Mouse (Mus musculus) skeletal muscle tissue, adult 2 months (tissue): ENCODE measurements around the gene Ndst4.

ENCODE experiments used
- DNase-seq: peaks from one replicate; pipeline ENCODE4 v3.0.0-alpha.2; 2012; ENCODE audit warnings: low read depth, low spot score

The Ndst4 gene

DNA sequence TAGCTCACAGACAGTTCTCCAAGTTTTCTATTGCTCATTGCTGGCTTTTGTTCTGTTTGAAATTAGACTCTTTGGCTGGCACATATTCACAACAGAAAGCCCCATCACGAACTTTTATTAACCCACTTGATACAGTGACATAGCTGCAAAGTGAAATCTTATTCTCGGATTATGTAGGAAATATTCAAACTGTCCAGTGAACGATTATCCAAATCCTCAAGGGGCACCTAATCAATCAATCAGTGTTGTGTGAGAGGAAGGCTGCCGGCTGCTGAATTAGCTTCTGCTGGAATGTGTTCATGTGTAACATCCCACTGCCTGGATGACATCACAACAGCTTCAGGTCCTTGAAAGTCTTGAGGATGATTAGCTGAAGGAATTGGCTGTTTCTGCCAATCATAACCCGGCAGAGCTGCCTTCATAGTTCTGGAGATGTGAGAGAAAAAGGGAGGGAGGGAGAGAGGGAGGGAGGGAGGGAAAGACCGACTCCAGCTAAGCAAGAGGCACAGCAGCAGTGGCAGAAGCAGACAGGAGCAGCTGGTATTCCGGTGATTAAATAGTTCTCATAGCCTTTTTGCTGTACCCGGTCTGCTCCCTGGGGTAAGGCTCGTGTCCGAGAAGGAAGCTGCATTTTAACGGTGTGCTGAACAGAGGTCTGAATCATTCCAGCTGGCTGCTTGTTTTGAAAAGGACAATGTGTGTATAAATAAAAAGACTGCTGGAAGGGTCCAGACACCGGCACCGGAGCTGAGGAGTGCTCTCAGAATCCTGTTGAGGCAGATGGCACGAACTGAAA, at the start of gene Ndst4:
Gene Ndst4 (plus strand): TSS at position 476 of the 796 bp plus-strand sequence.
- no peak for DNase-seq

DNA sequence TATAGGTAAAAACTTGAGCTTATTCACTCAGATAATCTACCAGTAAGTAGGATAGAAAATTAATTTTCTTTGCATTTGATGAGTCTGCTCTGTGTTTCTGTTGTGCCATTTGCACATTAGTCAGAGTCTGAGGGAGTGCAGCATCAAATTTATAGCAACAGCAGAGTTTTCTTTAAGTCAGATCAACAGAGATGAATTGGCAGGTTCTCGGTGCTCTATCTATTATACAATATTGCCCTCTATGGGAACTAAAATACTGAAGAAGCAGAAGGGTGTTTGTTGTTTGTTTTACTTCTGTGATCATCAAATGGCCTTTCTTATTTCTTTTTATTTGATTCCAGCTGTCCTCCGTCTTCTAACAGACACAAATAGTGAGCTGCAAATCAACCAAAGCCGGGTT, 6.4 kb upstream of the Ndst4 start:
- DNase-seq: no peak

- DNase-seq: no peak
These were observed 2.6 kb downstream of the Ndst4 start for GRCm38 (mm10) chr3:125406456-125406855.

- no peak for DNase-seq
These were observed 3.1 kb downstream of the Ndst4 start for GRCm38 (mm10) chr3:125406991-125407390.

GRCm38 (mm10) chr3:125466894-125467652, 63.2 kb downstream of the Ndst4 start:
- no peak for DNase-seq

DNA sequence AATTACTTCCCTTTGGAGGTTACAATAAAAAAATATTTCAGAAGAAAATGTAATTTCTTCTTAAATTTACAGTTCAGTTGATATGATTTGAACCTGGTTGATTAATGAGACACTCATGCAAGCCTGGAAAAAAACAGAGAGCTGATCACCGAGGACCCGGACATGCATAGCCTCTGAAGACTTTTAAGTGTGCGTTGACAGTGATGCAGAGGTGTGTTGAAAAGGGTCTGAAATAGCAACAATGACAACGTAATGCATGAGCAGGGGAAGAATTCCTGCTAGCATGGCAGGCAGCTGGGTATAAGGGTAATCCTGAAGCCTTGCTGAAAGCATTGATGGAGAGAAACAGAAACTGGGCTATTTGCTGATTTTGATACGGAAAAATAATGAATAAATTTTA, 106.2 kb downstream of the Ndst4 start:
- DNase-seq: no peak

GRCm38 (mm10) chr3:125533371-125533770, 129.5 kb downstream of the Ndst4 start:
- DNase-seq: no peak

GRCm38 (mm10) chr3:125570602-125571001, 166.7 kb downstream of the Ndst4 start:
- no peak for DNase-seq

- DNase-seq: no peak
These were observed 228.4 kb downstream of the Ndst4 start for GRCm38 (mm10) chr3:125632233-125632632.

- DNase-seq: no peak
These were observed 251.2 kb downstream of the Ndst4 start for GRCm38 (mm10) chr3:125655009-125655635.

DNA sequence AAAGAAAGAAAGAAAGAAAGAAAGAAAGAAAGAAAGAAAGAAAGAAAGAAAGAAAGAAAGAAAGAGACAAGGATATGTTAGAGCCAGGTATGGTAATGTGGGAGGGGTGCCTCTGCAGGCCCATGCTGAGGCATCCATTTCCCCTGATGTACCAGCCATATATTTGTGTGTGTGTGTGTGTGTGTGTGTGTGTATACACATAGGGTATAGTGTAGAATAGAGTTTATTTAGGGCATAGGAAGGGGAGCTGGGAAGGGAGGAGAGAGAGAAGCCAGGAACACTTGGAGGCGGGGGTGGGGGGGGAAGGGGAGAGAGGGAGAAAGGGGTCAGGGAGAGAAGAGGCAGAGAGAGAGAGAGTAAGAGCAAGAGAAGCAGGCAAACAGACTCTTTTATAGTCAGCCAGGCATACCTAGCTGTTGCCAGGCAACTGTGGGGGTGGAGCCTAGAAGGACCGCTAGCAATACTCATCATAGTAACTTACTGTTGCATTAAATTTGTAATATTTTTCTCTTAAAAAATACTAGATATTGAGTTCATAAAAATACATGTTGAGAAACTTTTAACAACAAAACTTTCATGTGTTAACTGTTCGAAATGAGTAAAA, 256.3 kb downstream of the Ndst4 start:
- no peak for DNase-seq

DNA sequence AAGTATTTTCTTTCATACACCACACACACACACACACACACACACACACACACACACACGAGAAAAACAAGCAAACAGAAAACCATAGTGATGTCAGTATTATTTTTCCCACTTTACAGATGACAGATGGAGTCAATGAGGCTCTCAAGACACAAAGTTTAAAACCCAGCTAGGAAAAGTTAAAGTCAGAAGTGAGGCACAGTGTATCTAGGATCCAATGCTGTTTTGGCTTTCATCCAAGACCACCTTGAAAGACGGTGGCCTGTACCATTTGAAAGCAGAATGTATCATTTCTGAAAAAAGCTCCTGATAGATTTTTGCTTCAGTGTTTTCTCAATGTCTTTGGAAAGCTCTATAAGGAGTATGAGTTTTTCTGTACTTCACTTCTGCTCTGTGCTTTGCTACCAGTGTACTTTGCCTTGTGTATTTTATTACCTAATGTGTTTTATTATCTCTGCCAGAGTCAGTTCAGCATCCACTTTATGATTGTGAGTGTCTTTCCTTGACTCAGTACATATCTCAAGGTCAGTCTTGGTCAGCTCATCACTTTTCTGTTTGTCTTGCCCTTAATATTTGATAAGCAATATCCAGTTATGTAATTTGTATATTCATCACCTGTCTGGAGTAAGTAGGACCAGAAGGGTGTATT, 257.1 kb downstream of the Ndst4 start:
- no peak for DNase-seq

DNA sequence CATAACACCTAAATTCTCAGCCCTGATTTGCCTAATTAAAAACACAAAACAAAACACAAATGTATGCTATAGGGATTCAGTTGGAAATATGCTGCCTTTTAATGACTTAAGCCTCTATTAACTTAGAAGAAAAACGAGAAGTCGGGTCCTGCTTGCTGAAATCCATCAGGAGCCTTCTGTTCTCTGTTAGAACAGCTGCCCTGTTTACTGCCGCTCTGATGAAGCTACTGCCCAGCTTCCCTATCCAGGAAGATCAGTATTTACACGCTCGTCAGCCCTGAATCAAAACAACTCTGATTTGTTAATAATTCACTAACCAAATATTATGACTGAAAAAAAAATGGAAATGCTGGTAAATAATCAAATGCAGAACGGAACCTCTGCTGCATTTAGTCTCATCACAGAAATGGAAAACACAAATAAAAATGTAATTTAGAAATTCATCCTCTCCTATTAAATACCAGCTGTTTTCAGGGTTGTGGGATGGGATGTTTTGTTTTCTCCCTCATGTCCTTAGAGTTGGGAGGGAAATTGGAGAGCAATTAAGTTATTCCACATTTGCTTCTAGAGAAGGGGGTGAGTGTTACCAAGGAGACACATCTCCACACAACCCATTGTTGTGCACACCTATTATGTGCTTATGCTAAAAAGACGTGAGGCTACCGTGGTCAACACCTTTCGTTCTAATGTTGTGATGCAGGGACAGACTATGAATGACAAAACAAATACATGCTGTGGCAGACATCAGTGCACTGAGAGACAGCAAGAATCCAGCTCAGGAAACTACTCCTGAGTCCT, 270.3 kb downstream of the Ndst4 start:
- no peak for DNase-seq

DNA sequence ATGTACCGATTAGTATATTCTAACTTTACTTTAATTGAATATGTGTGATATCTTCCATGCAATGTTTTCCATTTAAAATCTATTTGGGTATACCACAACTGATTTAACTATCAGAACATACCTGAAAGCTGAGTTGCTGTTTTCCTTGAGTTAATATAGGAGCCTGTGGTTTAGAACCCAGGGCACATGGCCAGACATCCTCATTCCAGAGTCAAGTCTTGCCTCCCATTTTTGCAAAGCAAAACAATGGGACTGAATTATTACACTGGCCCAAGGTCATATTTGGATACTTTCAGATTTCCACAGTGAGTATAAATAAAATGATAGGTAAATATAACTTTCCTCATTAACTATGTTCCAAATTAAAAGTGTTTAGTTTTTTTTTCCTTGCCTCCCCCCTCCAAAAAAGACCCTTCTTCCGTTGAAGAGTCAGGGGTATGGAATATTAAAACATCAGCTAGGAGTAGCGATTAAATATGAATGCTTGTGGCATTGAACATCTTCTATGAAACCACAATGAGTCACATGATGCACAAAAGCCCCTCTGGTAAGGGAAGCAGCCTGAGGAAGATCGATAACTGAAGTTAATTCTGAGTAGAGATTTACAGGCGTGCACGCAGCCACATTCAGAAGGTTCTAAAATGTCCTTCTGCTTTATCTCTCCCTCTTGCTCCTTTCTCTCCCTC, 271.5 kb downstream of the Ndst4 start:
- DNase-seq: no peak

DNA sequence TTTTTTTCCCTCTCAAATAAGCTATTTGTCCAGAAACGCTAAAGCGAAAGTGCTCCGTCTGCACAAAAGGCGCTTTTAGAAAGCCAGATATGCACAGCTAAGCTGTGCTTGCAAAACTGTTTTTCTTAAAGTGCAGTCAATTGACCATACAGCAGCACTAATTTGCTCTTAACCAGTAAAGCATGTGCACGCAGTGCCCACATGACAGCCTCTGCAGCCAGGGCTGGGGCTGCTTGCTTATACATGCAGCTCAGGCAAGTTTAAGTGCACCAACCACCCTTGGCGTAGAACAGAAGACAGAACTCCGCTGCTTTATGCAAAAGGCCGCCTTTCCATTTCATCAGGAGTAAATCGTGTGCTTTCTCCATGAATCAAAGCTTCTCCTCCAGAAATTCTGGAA, 275.0 kb downstream of the Ndst4 start:
- DNase-seq: no peak

DNA sequence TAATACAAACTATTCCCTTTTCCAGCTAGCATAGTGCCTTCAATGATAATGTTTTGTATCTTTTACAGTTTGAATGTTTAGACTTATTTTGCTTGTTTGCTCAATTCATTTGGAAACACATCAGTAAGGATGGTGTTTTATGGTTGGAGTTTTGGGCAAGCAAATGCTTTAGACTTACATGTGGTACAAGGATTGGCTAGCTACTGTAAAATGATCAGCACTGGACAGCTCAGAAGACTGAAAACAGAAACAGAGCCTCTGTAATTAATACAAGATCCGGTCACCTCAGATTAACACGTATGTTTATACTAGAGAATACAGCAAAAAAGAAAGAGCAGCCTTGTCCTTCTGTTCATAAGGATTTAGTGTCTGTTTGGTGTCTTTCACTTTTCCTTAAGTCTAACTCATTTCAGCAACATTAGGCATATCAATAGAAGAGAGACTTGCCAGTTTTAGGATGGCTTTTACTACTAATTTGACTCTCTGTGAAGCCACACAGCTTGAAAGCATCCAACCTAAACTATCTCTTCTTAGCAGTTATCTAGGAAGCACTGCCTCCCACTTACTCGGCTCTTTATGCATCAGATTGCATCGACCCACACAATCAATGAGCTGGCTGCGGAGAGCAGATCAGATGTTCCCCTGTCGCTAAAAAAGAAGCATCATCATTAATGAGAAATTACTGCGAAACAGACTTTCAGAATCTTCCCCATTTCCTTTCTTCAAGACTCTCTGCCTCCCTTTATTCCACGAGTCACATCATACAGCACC, 279.8 kb downstream of the Ndst4 start:
- no peak for DNase-seq

- DNase-seq: no peak
These were observed 280.7 kb downstream of the Ndst4 start for GRCm38 (mm10) chr3:125684583-125684982.

DNA sequence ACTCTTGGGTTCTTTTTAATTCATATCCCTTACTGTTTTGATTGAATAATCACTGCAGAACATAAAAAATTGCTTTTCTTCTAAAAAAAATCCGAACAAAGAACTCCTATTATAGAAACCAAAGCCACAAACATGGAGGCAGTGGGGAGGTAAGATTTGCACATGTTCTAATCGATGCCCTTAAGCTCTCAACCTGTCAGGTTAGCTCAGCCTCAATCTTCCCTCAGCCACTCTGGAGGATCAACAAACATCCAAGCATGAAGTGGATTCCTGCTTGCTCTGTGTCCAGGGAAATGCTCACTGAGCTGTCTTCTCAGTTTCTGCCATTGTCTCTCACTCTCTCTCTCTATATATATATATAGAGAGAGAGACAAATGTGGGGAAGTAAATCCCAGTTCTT, 283.7 kb downstream of the Ndst4 start:
- DNase-seq: no peak

- no peak for DNase-seq
These were observed 287.1 kb downstream of the Ndst4 start for GRCm38 (mm10) chr3:125690948-125691347.
